Mouse (Mus musculus): ENCODE measurements around the gene Acsl4.
A peak's percentile ranks its signal among the peaks of the same experiment; 100 is the strongest.

Gene Acsl4

DNA sequence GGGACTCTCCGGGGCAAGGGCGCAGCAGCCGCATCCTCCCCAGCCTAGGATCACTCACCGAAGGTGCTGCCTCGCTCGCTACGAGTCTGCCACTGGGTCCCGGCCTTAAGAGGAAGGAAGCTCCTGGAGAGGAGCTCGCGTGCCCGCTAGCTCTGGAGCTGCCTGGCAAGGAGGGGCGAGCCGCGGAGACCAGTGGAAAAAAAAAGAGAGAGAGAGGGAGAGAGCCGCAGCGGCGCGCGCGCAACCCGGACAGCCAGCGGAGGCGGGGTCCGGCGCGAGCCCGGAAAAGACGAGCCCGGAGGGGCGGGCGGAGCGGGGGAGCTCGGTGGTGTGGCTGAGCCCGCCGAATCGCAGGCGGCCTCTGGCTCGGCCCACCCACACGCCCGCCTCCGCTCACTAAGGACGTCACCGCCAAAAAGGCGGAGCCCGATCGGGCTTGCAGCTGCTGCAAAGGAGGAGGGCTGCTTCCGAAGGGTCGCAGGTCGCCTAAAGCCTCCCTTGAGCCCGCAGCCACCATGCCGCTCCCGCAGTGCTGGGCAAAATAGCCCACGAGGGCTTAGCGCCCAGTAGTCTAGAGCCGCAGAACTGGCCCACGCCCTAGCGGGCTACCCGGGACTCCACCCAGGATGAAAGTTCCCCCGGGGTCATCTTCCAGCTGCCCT, at the start of gene Acsl4:
Gene Acsl4 (minus strand): TSS at position 289 of the 662 bp plus-strand sequence.
- DNase-seq: peak; percentile 90 to 95

- DNase-seq: no peak
These were observed 47.7 kb upstream of the Acsl4 start for GRCm38 (mm10) chrX:142437971-142438504.

DNA sequence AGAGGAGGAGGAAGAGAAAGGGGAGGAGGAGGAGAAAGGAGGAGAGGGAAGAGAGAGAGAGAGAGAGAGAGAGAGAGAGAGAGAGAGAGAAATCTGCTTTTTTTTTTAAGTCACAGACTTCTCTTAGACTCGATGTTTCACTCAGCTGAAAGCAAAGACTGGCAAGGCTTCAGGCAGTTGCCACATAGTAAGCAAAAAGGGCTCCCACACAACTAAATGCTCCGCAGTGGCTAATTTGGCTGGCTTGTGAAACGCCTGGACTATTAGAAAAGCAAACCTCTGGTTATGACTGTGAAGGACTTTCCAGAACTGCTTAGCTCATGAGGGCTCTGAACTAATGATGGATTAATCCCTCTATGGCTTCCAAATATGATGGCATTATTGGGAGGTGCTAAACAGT, 42.5 kb upstream of the Acsl4 start:
- no peak for DNase-seq

GRCm38 (mm10) chrX:142427111-142427510, 36.8 kb upstream of the Acsl4 start:
- DNase-seq: peak; percentile 45 to 46

GRCm38 (mm10) chrX:142426628-142427027, 36.3 kb upstream of the Acsl4 start:
- no peak for DNase-seq

DNA sequence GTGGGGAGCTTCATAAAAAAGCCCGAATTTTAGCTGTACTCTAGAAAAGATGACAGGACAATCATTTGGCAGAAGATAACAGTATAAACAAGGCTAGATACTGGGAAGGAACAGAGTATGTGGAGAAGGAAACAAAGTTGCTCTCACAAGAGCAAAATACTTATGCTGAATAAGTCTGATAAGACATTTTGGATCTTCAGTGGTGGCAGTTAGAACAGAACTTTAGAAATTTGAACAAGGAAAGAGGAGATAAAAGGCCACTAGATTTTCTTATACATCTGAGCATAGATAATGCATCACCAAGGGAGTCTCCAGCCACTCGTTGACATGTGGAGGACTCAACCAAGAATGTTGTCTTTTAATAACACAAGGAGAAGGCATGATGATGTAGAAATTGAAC, 23.5 kb upstream of the Acsl4 start:
- DNase-seq: no peak

DNA sequence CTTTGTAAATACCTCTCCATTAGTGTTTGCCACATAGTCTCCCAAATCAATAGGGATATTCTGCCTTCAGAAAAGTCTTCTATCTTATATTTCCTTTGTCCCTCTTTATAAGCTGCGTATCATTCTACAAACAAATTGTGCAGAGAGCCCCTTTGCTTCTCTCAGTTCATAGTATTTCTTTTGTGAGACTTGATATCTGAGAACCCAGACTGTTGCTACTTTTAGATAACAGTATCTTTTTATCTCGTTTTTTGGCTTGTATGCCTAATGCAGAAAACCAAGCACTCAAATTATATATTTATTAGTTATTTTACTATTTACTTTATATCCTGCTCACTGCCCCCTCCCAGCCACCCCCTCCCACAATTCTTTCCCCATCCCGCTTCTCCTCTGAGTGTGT, 19.7 kb upstream of the Acsl4 start:
- DNase-seq: no peak

DNA sequence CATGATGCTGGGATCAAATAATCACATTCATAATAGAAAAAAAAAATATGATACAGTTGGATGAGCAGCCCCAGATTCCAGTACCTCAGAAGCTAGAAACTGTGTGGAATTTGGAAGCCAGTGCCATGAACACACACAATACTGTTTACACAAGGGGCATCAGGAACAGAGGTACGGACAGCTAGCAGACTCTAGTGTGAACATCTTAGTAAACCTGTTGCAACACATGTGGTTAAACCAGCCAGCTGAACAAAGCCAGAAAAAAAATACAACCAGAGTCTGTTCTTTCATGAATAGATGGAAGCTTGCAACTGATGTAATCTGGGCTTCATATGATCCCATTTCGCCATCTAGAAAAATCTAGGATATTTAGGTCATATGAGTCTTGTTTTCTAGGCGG, 19.0 kb upstream of the Acsl4 start:
- no peak for DNase-seq

DNA sequence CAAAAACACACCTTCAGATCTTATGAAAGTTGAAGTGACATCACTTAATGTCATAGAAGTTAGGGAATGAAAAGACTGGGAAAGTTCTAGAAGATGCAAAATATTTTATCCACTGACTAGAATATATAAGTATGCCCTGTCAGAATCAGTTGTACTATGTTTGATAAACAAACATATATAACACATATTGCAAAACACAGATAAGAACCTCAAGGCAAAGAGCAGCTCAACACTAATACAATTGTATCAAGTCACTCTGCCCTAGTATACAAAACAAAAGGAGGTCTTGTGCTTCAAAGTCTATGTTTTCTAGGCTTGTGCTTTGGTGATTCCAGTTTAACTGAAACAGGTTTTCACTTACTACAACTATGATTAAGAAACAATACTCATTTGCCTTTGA, 12.8 kb upstream of the Acsl4 start:
- no peak for DNase-seq

GRCm38 (mm10) chrX:142398621-142399020, 8.3 kb upstream of the Acsl4 start:
- DNase-seq: no peak

- DNase-seq: no peak
These were observed 552 bp upstream of the Acsl4 start for GRCm38 (mm10) chrX:142390909-142391265.

- DNase-seq: peak; percentile 13 to 21
These were observed 665 bp downstream of the Acsl4 start for GRCm38 (mm10) chrX:142389581-142390159.

- DNase-seq: no peak
These were observed 2.2 kb downstream of the Acsl4 start for GRCm38 (mm10) chrX:142388141-142388540.

DNA sequence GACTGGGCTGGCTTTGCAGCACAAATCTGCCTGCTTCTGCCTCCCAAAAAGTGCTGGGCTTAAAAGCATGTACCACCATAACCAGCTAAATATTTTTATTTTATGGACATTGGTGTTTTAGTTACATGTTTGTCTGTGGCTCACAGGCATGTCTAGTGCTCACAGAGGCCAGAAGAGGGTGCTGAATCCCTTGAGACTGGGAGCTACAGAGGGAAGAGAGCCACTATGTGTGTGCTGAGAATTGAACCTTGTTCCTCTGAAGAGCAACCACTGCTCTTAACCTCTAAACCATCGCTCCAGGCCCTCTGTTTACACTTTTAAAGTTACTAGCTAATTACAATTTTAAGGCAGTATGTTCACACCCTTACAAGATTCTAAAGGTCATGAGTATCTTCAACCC, 2.7 kb downstream of the Acsl4 start:
- DNase-seq: no peak

GRCm38 (mm10) chrX:142384918-142385317, 5.4 kb downstream of the Acsl4 start:
- no peak for DNase-seq

DNA sequence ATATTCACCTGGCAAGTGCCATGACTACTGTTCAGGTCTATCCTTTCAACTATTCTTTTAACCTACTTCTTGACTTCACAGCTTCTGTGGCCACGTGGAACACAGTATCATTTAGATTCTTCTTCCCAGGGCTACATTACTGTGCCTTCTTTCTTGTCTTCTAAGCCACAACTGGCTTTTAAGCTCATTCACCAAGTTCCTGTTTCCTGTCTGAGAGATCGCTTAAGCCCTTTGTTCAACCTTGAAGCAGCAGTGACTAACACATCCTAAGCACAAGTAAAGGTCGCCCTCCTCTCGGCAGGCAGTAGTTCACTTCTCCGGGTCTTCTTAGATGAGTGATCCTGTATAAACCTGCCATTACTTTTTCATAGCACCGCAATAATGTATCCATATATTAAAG, 10.4 kb downstream of the Acsl4 start:
- DNase-seq: no peak

GRCm38 (mm10) chrX:142378048-142378447, 12.3 kb downstream of the Acsl4 start:
- DNase-seq: peak; percentile 6 to 20

GRCm38 (mm10) chrX:142377358-142377757, 13.0 kb downstream of the Acsl4 start:
- DNase-seq: no peak

DNA sequence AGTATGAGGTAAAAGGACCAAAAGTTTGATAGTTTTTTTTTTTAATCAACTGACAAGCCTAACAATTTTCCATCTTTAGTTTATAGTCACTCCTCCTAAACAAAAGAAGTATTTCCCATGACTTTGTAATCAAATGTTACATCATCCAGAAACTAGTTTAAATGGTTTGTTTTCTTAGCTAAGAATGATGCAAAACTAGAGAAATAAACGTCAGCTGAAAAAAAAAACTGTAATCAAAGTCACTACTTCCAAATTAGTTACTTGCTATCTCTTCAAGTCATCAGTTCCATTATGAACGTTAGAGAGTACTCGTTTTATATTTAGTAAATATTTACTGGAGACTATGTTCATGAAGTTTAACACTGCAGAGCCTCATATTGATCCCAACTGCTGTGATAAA, 13.6 kb downstream of the Acsl4 start:
- no peak for DNase-seq

DNA sequence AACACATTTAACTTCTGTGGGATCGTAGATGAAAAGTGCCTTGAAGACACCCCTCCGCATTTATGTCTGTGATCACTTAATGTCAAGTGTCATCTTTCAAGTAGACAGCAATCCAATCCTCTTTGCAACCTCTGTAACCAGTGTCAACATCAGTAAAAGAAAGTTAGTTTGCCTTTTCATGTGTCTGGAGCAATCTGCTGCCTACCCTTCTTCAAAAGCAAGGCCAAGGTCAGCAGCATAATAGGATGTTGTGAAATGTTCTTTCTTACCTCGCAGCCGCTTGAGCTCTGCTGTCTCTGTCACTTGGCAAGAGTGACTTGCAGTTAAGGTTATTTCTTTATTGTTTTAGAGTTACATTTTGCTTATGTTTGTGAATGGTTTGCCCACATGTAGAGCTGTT, 14.8 kb downstream of the Acsl4 start:
- DNase-seq: no peak

GRCm38 (mm10) chrX:142372393-142372792, 17.9 kb downstream of the Acsl4 start:
- peak; percentile 52 to 68 for DNase-seq

DNA sequence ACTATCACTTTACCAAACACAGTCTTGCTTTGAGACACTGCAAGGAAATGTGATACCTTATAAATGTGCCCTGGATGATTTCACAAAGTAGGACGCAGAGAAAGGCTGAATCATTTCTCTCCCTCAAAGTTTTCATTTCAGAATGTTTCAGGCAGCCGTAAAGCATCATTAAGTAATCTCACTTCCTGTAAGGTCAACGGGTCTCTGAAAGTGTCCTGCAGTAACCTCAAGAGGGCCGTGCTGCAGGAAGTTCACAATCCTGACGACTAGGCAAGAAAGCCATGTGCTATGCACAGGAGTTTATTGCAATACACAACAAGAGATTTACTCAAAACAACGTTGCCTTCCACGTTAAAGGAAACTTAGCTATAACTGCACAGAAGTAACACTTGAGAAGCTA, 20.4 kb downstream of the Acsl4 start:
- DNase-seq: peak; percentile 4 to 23

- no peak for DNase-seq
These were observed 26.5 kb downstream of the Acsl4 start for GRCm38 (mm10) chrX:142363882-142364281.

DNA sequence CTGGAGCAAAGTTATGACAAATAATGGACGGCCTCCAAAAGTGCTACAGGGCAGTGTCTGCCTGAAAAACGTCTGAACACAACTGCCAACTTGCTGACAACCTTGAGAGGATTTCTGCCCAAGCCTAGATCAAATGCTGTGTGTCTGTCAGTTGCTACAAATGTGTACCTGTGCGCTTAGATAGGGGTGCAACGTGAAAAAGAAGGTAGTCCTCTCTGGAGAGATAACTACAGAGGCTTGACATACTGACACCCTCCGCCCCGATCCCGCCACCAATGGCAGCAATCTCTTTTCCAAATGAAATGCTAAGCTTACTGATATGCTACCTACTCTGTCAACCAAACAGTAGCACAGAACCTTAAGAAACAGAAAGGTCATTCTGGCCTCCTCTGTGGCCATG, 31.3 kb downstream of the Acsl4 start:
- DNase-seq: no peak

DNA sequence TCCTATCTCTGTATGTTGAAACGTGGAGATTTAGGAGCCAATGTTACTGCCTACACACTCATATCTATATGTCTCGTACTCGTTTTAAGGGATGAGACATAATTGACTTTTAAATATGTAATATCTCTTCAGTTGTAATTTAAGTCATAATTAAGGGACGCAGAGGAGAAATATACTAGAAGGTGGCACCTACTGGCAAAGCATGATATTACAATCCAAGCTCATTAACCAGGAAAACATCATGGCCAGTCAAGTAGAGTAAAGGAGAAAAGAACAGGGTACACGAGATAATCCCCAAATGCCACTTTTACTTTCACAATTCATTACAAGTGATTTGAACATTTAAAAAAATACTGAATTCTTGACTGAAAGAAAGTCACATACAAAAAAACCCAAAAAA, 31.9 kb downstream of the Acsl4 start:
- no peak for DNase-seq
